ENCODE assay signal across 8 mouse cellular contexts in the genomic region with DNA sequence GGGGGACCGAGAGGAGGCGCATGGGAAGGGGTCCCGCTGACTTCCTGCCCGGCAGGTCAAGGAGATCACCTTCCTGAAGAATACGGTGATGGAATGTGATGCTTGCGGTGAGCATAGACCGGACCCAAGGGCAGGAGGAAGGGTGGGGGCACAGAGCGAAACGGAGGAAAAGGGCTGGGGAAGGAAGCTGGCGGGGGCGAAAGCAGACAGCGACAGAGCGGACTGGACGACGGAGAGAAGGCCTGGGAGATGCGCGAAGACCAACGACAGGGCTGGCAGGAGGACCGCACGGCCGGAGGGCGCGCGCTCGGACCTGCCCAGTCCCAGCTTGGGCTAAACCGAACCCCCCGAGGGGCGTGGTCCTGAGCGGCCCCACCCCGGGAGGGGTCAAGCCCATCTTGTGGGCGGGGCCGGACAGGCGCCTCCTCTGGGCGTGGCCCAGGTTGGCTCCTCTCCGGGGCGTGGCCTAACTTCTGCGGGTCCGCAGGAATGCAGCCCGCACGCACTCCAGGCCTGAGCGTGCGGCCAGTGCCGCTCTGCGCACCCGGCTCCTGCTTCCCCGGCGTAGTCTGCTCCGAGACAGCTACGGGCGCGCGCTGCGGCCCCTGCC. TPM values are rescaled to one million over a fixed set of nuclear protein-coding genes. Genes with fewer than 3 reads are reported as not detected.
DNase-seq lines count a peak whose midpoint lies in the region; ATAC-seq and TF ChIP-seq lines count a peak whose summit lies in the region.

No protein-coding gene starts in this region.

- peak; percentile 37; the same call in 1 of the 2 replicates for ATAC-seq in heart, embryonic 16.5 days (replicated peaks; ENCODE audit: extremely low read depth, insufficient read depth, low FRiP score)

- WGBS in heart, embryonic 16.5 days = 1% methylated on average over 45 of the region's 53 CpGs
- WGBS in small intestine, adult 2 months = under 1% methylated on average over 53 of the region's 53 CpGs

- H3K27ac ChIP-seq in ES-Bruce4 (ENCODE audit: insufficient read depth, low read length) = no peak overlapping the region
- H3K27ac ChIP-seq in heart, embryonic 16.5 days (ENCODE audit: low read length) = no peak overlapping the region
- no peak overlapping the region for H3K27ac ChIP-seq in small intestine, adult 2 months (ENCODE audit: insufficient read depth, low read depth, low read length)

- peak overlapping the region; percentile 14 for H3K9ac ChIP-seq in ES-Bruce4 (ENCODE audit: low read depth, poor library complexity, severe bottlenecking)
- no peak overlapping the region for H3K9ac ChIP-seq in heart, embryonic 16.5 days (ENCODE audit: low read length)

- TF ChIP-seq EP300 in ES-Bruce4 (IDR thresholded peaks at IDR 0.05; ENCODE audit: insufficient read depth, low read depth, low read length) = peak; percentile 27; the same call in 1 of the 2 replicates

- DNase-seq in brain, embryonic 14.5 days (ENCODE audit: low read depth) = peak; percentile 42
- DNase-seq in kidney, postnatal 14 days = peak; percentile 92
- DNase-seq in right cerebral cortex, postnatal 36 days (ENCODE audit: low spot score in 2 of 2) = no peak

- peak overlapping the region; percentile 59 for H3K4me2 ChIP-seq in heart, embryonic 16.5 days (ENCODE audit: low read depth, low read length)

- TF ChIP-seq CTCF in ES-Bruce4 (IDR thresholded peaks at IDR 0.05; ENCODE audit: low read depth, low read length) = no peak
- no peak for TF ChIP-seq CTCF in brain, embryonic 14.5 days (IDR thresholded peaks at IDR 0.05; ENCODE audit: borderline replicate concordance, extremely low read depth, insufficient read depth, insufficient read length)
- no peak for TF ChIP-seq CTCF in small intestine, adult 2 months (IDR thresholded peaks at IDR 0.05; ENCODE audit: extremely low read depth, insufficient read length, insufficient replicate concordance, low read depth, low read length)

- H3K36me3 ChIP-seq in ES-Bruce4 (ENCODE audit: control insufficient read depth, insufficient read depth, low read length, poor library complexity, severe bottlenecking) = no peaks in the 10 kb centered on the region
- H3K36me3 ChIP-seq in erythroblast, embryonic 14.5 days (ENCODE audit: control insufficient read depth) = no peaks in the 10 kb centered on the region
- H3K36me3 ChIP-seq in heart, embryonic 16.5 days (ENCODE audit: control insufficient read depth, insufficient read depth) = no peaks in the 10 kb centered on the region
- peaks cover 6% of the 10 kb centered on the region for H3K36me3 ChIP-seq in megakaryocyte, embryonic 14.5 days (replicated peaks; ENCODE audit: low read length)
- H3K36me3 ChIP-seq in small intestine, adult 2 months (ENCODE audit: control insufficient read depth, insufficient read depth, low read length) = no peaks in the 10 kb centered on the region

- peak; percentile 71 for TF ChIP-seq POLR2A in ES-Bruce4 (IDR thresholded peaks at IDR 0.05; ENCODE audit: insufficient read depth, low read length)
- TF ChIP-seq POLR2A in brain, embryonic 14.5 days (IDR thresholded peaks at IDR 0.05; ENCODE audit: borderline replicate concordance, extremely low read depth, insufficient read depth, insufficient read length, poor library complexity, severe bottlenecking) = no peak
- no peak for TF ChIP-seq POLR2A in small intestine, adult 2 months (IDR thresholded peaks at IDR 0.05; ENCODE audit: low read depth, low read length)

- H3K9me3 ChIP-seq in ES-Bruce4 (replicated peaks; ENCODE audit: control insufficient read depth, insufficient read depth, low read length, poor library complexity, severe bottlenecking) = no peaks in the 10 kb centered on the region
- H3K9me3 ChIP-seq in erythroblast, embryonic 14.5 days (ENCODE audit: control insufficient read depth, low read length) = peaks cover 36% of the 10 kb centered on the region
- 0 out of 2 replicates have a peak, but pooled peaks cover 3% of the 10 kb centered on the region for H3K9me3 ChIP-seq in heart, embryonic 16.5 days (replicated peaks; ENCODE audit: control insufficient read depth, low read length)
- no peaks in the 10 kb centered on the region for H3K9me3 ChIP-seq in megakaryocyte, embryonic 14.5 days

- H3K4me3 ChIP-seq in ES-Bruce4 (ENCODE audit: low read depth, low read length) = peak overlapping the region; percentile 74
- H3K4me3 ChIP-seq in erythroblast, embryonic 14.5 days (replicated peaks) = peak overlapping the region; percentile 38
- H3K4me3 ChIP-seq in heart, embryonic 16.5 days (ENCODE audit: low read length) = peak overlapping the region; percentile 41
- H3K4me3 ChIP-seq in megakaryocyte, embryonic 14.5 days (replicated peaks) = peak overlapping the region; percentile 93
- peak overlapping the region; percentile 54 for H3K4me3 ChIP-seq in small intestine, adult 2 months (ENCODE audit: low read depth, low read length)

- 0 out of 2 replicates have a peak, but pooled peaks cover 4% of the 10 kb centered on the region for H3K27me3 ChIP-seq in ES-Bruce4 (ENCODE audit: control insufficient read depth, insufficient read depth, low read length, poor library complexity, severe bottlenecking)
- H3K27me3 ChIP-seq in erythroblast, embryonic 14.5 days (ENCODE audit: control insufficient read depth) = peaks cover 96% of the 10 kb centered on the region
- H3K27me3 ChIP-seq in heart, embryonic 16.5 days (ENCODE audit: control insufficient read depth, insufficient read depth, low read length) = peaks cover 72% of the 10 kb centered on the region
- H3K27me3 ChIP-seq in megakaryocyte, embryonic 14.5 days (replicated peaks) = peaks cover 92% of the 10 kb centered on the region
- H3K27me3 ChIP-seq in small intestine, adult 2 months (ENCODE audit: control insufficient read depth, insufficient read depth, low read length) = peaks cover 52% of the 10 kb centered on the region

- no peaks in the 10 kb centered on the region for H3K4me1 ChIP-seq in ES-Bruce4 (ENCODE audit: control insufficient read depth, insufficient read depth, low read length)
- peaks cover 42% of the 10 kb centered on the region for H3K4me1 ChIP-seq in erythroblast, embryonic 14.5 days (ENCODE audit: control insufficient read depth)
- peaks cover 20% of the 10 kb centered on the region for H3K4me1 ChIP-seq in heart, embryonic 16.5 days (ENCODE audit: control insufficient read depth, insufficient read depth, low read length)
- H3K4me1 ChIP-seq in megakaryocyte, embryonic 14.5 days = peaks cover 59% of the 10 kb centered on the region
- H3K4me1 ChIP-seq in small intestine, adult 2 months (ENCODE audit: control insufficient read depth, insufficient read depth, insufficient read length, low read length) = peaks cover 22% of the 10 kb centered on the region

RNA-seq across cellular contexts. Expression of gene Comp, which starts 1.1 kb away (rescaled TPM):
- polyA plus RNA-seq in ES-Bruce4 (2011; ENCODE audit: insufficient read depth, insufficient read length, low read depth, missing spikeins) = 1.4 and 2.0 TPM in 2 replicates
- polyA plus RNA-seq in brain, embryonic 14.5 days (2012; rRNA removed) = 0.12 and 0.64 TPM in 2 replicates
- not detected in 2 replicates for polyA plus RNA-seq in erythroblast, embryonic 14.5 days (2012)
- 3.0 and 4.3 TPM in 2 replicates for polyA plus RNA-seq in heart, embryonic 16.5 days (2015; fragmentation: Nextera tagmentation; extraction: Ambion mirVana)
- polyA plus RNA-seq in megakaryocyte, embryonic 14.5 days (2012; ENCODE audit: insufficient read depth, low replicate concordance) = 0.27 TPM in 1 of 2 replicates, not detected in the other
- 0.13 and 1.2 TPM in 2 replicates for polyA plus RNA-seq in small intestine, adult 2 months (2012; rRNA removed)

RNA-seq across cellular contexts. Expression of gene Upf1, which starts 21.3 kb away (rescaled TPM):
- 46.3 and 50.1 TPM in 2 replicates for polyA plus RNA-seq in ES-Bruce4 (2011; ENCODE audit: insufficient read depth, insufficient read length, low read depth, missing spikeins)
- polyA plus RNA-seq in brain, embryonic 14.5 days (2012; rRNA removed) = 20.5 and 40.3 TPM in 2 replicates
- 18.7 and 18.9 TPM in 2 replicates for polyA plus RNA-seq in erythroblast, embryonic 14.5 days (2012)
- polyA plus RNA-seq in heart, embryonic 16.5 days (2015; fragmentation: Nextera tagmentation; extraction: Ambion mirVana) = 7.9 and 9.7 TPM in 2 replicates
- polyA plus RNA-seq in megakaryocyte, embryonic 14.5 days (2012; ENCODE audit: insufficient read depth, low replicate concordance) = 75.0 and 100 TPM in 2 replicates
- 29.1 and 43.8 TPM in 2 replicates for polyA plus RNA-seq in small intestine, adult 2 months (2012; rRNA removed)

RNA-seq across cellular contexts. Expression of gene Gdf1, which starts 44.8 kb away (rescaled TPM):
- 1.0 TPM in 1 of 2 replicates, not detected in the other for polyA plus RNA-seq in ES-Bruce4 (2011; ENCODE audit: insufficient read depth, insufficient read length, low read depth, missing spikeins)
- polyA plus RNA-seq in brain, embryonic 14.5 days (2012; rRNA removed) = 10.2 and 12.5 TPM in 2 replicates
- polyA plus RNA-seq in erythroblast, embryonic 14.5 days (2012) = 0.10 and 0.13 TPM in 2 replicates
- polyA plus RNA-seq in heart, embryonic 16.5 days (2015; fragmentation: Nextera tagmentation; extraction: Ambion mirVana) = 0.45 and 1.4 TPM in 2 replicates
- polyA plus RNA-seq in megakaryocyte, embryonic 14.5 days (2012; ENCODE audit: insufficient read depth, low replicate concordance) = 0.26 TPM in 1 of 2 replicates, not detected in the other
- 1.1 and 1.6 TPM in 2 replicates for polyA plus RNA-seq in small intestine, adult 2 months (2012; rRNA removed)

RNA-seq across cellular contexts. Expression of gene Cers1, which starts 58.8 kb away (rescaled TPM):
- polyA plus RNA-seq in ES-Bruce4 (2011; ENCODE audit: insufficient read depth, insufficient read length, low read depth, missing spikeins) = 3.4 and 3.8 TPM in 2 replicates
- 34.1 and 45.1 TPM in 2 replicates for polyA plus RNA-seq in brain, embryonic 14.5 days (2012; rRNA removed)
- 0.06 TPM in 1 of 2 replicates, not detected in the other for polyA plus RNA-seq in erythroblast, embryonic 14.5 days (2012)
- 1.3 TPM in 2 replicates for polyA plus RNA-seq in heart, embryonic 16.5 days (2015; fragmentation: Nextera tagmentation; extraction: Ambion mirVana)
- 0.55 and 1.8 TPM in 2 replicates for polyA plus RNA-seq in megakaryocyte, embryonic 14.5 days (2012; ENCODE audit: insufficient read depth, low replicate concordance)
- 0.27 and 0.89 TPM in 2 replicates for polyA plus RNA-seq in small intestine, adult 2 months (2012; rRNA removed)

Comparison
In these comparisons a context has a peak if more than half of its experiments do, and no peak if none do; other contexts are left out.
1. H3K4me3 ChIP-seq: peak in every context shown above with its lines; median percentile 93 in megakaryocyte, embryonic 14.5 days; 74 in ES-Bruce4; 54 in small intestine, adult 2 months; 41 in heart, embryonic 16.5 days; 38 in erythroblast, embryonic 14.5 days.
2. DNase-seq: peak in brain, embryonic 14.5 days (single experiment) and kidney, postnatal 14 days (single experiment); none in right cerebral cortex, postnatal 36 days (0 of 2).